Mouse (Mus musculus) midbrain, embryonic 13.5 days (tissue): ENCODE results near the gene Ect2l. TPM values are rescaled to one million over a fixed set of nuclear protein-coding genes. Genes with fewer than 3 reads are reported as not detected.

Source experiments
- ATAC-seq: fragments of 200-750 bp; cut with Nextera tagmentation; 2 replicates; pipeline ENCODE4 v1.8.0; 2017; ENCODE audit warnings: mild to moderate bottlenecking, moderate TSS enrichment, moderate library complexity
- H3K27ac ChIP-seq: fragments of 300-500 bp; sonication (generic); 2 replicates; pipeline ENCODE4 v1.5.1; 2015; ENCODE audit warnings: inconsistent platforms, mild to moderate bottlenecking, moderate library complexity
- H3K27me3 ChIP-seq: fragments of 300-500 bp; sonication (generic); 2 replicates; pipeline ENCODE4 v1.6.1; 2015; ENCODE audit warnings: mild to moderate bottlenecking, inconsistent platforms
- H3K36me3 ChIP-seq: fragments of 300-500 bp; sonication (generic); 2 replicates; pipeline ENCODE4 v1.6.1; 2015; ENCODE audit warnings: mild to moderate bottlenecking, inconsistent platforms
- H3K4me1 ChIP-seq: fragments of 300-500 bp; sonication (generic); replicated peaks from 2 replicates; pipeline ENCODE4 v1.6.1; 2015; ENCODE audit warnings: inconsistent platforms
- H3K4me2 ChIP-seq: fragments of 300-500 bp; sonication (generic); replicated peaks from 2 replicates; pipeline ENCODE4 v1.6.1; 2015; ENCODE audit warnings: moderate library complexity, mild to moderate bottlenecking, inconsistent platforms
- H3K4me3 ChIP-seq: fragments of 300-500 bp; sonication (generic); replicated peaks from 2 replicates; pipeline ENCODE4 v1.5.1; 2015; ENCODE audit warnings: mild to moderate bottlenecking, inconsistent platforms
- H3K9ac ChIP-seq: fragments of 300-500 bp; sonication (generic); replicated peaks from 2 replicates; pipeline ENCODE4 v1.6.1; 2015; ENCODE audit warnings: mild to moderate bottlenecking, inconsistent platforms
- H3K9me3 ChIP-seq: fragments of 300-500 bp; sonication (generic); 2 replicates; pipeline ENCODE4 v1.6.1; 2016; ENCODE audit warnings: mild to moderate bottlenecking, inconsistent platforms
- whole genome bisulfite sequencing: fragments of 180-500 bp; shearing (Covaris S2); methylation state at CpG from one replicate; pipeline ENCODE4 v1.1.7; 2015; 5-methylcytosine and 5-hydroxymethylcytosine counted together
- polyA plus RNA-seq: library from polyadenylated mRNA; unstranded; fragments of >200 nt; fragmentation: Nextera tagmentation; extraction: Ambion mirVana; gene quantifications from 2 replicates; pipeline ENCODE4 v1.2.1, GENCODE M21; 2015

Ect2l gene
- polyA plus RNA-seq, 1 experiment from 2014 or later: 0.35 TPM

- no peak overlapping the region for H3K27ac ChIP-seq
- no peaks in the 10 kb centered on the region for H3K27me3 ChIP-seq
- WGBS: 92% methylated on average over 5 of the region's 5 CpGs
- no peak overlapping the region for H3K9ac ChIP-seq
- no peaks in the 10 kb centered on the region for H3K9me3 ChIP-seq
- H3K36me3 ChIP-seq: peaks cover 15% of the 10 kb centered on the region
- no peak overlapping the region for H3K4me2 ChIP-seq
- H3K4me3 ChIP-seq: no peak overlapping the region
- no peaks in the 10 kb centered on the region for H3K4me1 ChIP-seq
- ATAC-seq: no peak
Observed at GRCm38 (mm10) chr10:18130276-18130675, 80.4 kb downstream of the Ect2l start.

- Histone ChIP-seq H3K27ac (no peak overlapping the region), H3K27me3 (no peaks in the 10 kb centered on the region), H3K4me3 (no peak overlapping the region), H3K9ac (no peak overlapping the region), H3K9me3 (no peaks in the 10 kb centered on the region), H3K4me2 (no peak overlapping the region), H3K4me1 (no peaks in the 10 kb centered on the region), H3K36me3 (peaks cover 71% of the 10 kb centered on the region)
- 89% methylated on average over 8 of the region's 8 CpGs for WGBS
- no peak for ATAC-seq
Observed at GRCm38 (mm10) chr10:18118336-18118735, 92.4 kb downstream of the Ect2l start.

DNA sequence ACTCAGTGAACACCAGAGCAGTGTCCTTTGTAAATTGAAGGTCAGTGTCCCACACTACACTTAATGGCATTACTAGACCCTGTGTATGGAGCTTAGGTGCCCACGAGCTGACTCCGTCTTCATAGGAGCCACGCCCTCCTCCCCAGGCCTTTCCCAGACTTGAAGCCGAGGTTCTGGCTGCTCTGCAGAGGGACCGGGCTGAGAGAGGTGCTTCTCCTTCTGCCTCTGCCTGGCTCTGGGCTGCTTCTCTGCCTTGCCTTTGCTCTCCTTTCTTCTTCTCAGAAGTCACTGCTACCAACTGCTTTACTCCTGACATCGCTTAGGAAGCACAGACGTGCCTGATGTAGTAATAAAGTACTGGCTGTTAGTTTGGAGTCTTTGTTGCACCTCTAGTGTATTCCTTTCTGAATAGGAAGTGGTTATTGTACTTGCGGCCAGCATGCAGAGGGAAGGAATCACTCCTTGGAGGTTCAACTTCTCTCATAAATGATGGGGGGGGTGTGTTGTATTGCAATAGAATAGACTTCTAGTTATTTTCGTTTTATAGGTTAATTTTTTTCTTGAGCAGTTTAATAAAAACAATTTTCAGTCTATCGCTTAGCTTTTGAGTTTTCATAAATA, 97.1 kb downstream of the Ect2l start:
- H3K36me3 ChIP-seq: peaks cover 33% of the 10 kb centered on the region
- H3K9me3 ChIP-seq: no peaks in the 10 kb centered on the region
- H3K4me3 ChIP-seq: no peak overlapping the region
- no peak overlapping the region for H3K9ac ChIP-seq
- 83% methylated on average over 10 of the region's 10 CpGs for WGBS
- no peak overlapping the region for H3K4me2 ChIP-seq
- no peak for ATAC-seq
- no peaks in the 10 kb centered on the region for H3K4me1 ChIP-seq
- no peaks in the 10 kb centered on the region for H3K27me3 ChIP-seq
- no peak overlapping the region for H3K27ac ChIP-seq

DNA sequence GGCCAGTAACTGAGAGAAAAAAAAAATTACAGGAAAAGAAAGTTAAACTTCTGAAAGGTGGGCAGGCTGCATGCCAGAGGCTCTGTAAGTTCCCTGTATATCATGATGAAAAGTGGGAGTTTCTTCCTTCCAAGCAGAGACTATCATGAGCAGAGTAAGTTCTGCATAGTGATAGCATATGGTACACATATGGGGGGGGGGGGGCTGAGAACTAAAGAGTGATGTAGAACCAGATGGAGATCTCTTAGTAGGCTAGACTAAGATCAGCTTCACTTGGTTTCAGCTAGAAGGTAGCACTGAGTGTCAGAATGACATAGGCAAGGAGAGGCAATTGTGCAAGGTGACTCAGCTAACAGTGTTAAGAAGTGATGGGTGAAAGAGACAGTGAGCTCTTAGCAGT, 99.8 kb downstream of the Ect2l start:
- Histone ChIP-seq H3K9me3 (no peaks in the 10 kb centered on the region), H3K9ac (no peak overlapping the region), H3K4me2 (no peak overlapping the region), H3K36me3 (peaks cover 25% of the 10 kb centered on the region), H3K4me1 (no peaks in the 10 kb centered on the region), H3K27me3 (no peaks in the 10 kb centered on the region), H3K4me3 (no peak overlapping the region), H3K27ac (no peak overlapping the region)
- no peak for ATAC-seq

DNA sequence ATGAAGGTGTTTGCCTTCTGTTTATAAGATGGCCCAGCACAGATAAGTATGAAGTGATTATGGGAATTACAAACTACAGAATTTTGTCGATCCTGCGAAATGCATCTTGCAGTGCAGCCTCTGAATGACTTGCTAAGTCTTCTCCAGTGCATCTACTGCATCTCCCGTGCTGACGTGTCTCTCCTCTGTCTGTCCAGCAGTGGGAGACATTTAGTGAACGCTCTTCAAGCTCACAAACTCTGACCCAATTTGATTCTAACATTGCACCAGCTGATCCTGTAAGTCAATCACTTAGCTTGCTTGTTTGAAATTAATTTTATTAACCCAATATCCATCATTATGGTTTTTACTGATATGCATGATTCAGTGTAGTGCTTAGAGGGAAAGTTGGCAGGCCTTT, 103.2 kb downstream of the Ect2l start:
- Histone ChIP-seq H3K36me3 (peaks cover 27% of the 10 kb centered on the region), H3K4me2 (no peak overlapping the region), H3K9me3 (no peaks in the 10 kb centered on the region), H3K27me3 (no peaks in the 10 kb centered on the region), H3K4me1 (no peaks in the 10 kb centered on the region), H3K9ac (no peak overlapping the region), H3K4me3 (no peak overlapping the region), H3K27ac (no peak overlapping the region)
- 81% methylated on average over 5 of the region's 5 CpGs for WGBS
- no peak for ATAC-seq

DNA sequence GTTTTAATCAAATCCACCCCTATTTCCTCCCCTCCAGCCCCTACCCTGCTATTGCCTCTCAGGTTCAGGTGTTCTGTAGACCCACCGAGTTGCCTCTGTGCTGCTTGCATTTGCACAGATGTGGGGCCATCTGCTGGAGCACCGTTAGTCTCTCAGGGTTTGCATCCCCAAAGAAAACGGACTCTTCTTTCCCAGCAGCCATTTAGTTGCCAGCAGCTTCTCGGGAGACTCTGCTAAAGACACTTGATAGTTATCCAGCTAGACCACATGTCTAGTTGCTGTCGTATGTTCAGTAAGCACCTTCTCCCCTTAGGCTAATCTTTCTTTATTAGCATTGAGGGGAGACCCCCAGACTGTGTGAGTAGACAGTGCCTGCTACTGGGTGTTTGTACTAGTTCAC, 108.5 kb downstream of the Ect2l start:
- Histone ChIP-seq H3K27me3 (no peaks in the 10 kb centered on the region), H3K4me2 (no peak overlapping the region), H3K4me1 (no peaks in the 10 kb centered on the region), H3K4me3 (no peak overlapping the region), H3K9me3 (no peaks in the 10 kb centered on the region), H3K36me3 (peaks cover 37% of the 10 kb centered on the region), H3K27ac (no peak overlapping the region), H3K9ac (no peak overlapping the region)
- 67% methylated on average over 5 of the region's 5 CpGs for WGBS
- ATAC-seq: no peak

DNA sequence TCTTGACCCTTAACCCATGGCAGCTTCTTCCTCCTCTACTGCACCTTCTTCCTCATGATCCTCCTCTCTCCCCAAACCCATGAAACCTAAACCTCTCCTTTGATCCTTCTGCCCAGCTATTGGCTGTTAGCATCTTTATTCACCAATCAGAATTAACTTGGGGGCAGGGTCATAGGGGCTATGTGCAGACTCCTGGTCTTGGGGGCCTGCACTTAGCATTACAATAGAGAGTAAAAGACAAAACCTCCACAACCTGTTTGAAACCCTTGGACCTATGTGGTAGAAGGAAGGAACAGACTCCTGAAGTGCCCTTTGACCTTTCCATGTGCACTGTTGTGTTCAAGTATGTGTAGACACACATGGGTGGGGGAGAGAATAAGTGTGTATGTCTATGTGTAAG, 120.0 kb downstream of the Ect2l start:
- H3K36me3 ChIP-seq: peaks cover 42% of the 10 kb centered on the region
- H3K4me1 ChIP-seq: no peaks in the 10 kb centered on the region
- no peak overlapping the region for H3K4me3 ChIP-seq
- no peak for ATAC-seq
- no peak overlapping the region for H3K9ac ChIP-seq
- H3K27ac ChIP-seq: no peak overlapping the region
- no peaks in the 10 kb centered on the region for H3K27me3 ChIP-seq
- peaks cover 9% of the 10 kb centered on the region; the same call in 1 of the 2 replicates for H3K9me3 ChIP-seq
- no peak overlapping the region for H3K4me2 ChIP-seq

DNA sequence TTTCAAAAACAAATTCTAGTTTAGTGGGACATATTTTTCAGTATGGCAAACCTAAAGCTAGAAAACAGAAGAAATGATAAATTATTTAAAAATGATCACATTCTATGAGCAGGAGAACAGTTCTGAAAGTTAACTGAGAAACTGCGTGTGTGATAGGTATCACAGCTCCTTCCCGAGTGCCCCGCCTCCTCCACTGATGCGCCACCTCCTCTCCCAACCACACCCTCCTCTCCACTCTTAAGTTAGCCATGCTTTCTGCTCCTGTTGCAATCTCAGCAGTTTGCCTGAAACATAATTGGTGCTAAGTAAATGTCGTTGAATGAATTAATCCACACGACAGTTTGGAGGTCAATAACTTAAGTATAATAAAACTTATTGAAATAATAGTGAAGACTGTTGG, 127.9 kb downstream of the Ect2l start:
- H3K4me1 ChIP-seq: peaks cover 8% of the 10 kb centered on the region
- H3K4me3 ChIP-seq: no peak overlapping the region
- peaks cover 11% of the 10 kb centered on the region; the same call in 1 of the 2 replicates for H3K36me3 ChIP-seq
- no peaks in the 10 kb centered on the region for H3K27me3 ChIP-seq
- H3K9me3 ChIP-seq: peaks cover 9% of the 10 kb centered on the region; the same call in 1 of the 2 replicates
- H3K27ac ChIP-seq: no peak overlapping the region
- 95% methylated on average over 6 of the region's 6 CpGs for WGBS
- H3K4me2 ChIP-seq: no peak overlapping the region
- no peak for ATAC-seq
- no peak overlapping the region for H3K9ac ChIP-seq

DNA sequence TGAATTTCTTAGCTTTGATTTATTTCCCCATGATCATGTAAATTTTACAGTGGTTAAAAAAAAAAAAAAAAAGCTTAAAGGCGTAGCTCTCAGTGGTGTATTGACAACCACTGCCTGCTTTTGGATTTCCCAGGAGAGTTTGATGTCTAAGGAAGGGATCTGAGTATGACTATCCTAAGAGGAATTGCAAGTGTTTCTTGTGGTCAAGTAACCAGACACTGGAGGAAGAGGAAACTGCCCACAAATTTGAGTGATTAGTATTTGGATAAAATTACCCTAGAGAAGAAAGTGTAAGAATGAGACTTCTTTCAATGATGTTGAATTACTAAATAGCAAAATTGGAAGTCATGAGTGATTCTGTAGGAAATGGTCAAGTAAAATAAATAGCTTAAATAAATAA, 129.2 kb downstream of the Ect2l start:
- no peak for ATAC-seq
- H3K36me3 ChIP-seq: peaks cover 13% of the 10 kb centered on the region
- peaks cover 4% of the 10 kb centered on the region; the same call in 1 of the 2 replicates for H3K9me3 ChIP-seq
- no peak overlapping the region for H3K4me3 ChIP-seq
- WGBS: 96% methylated on average over 1 of the region's 1 CpGs
- H3K27ac ChIP-seq: no peak overlapping the region
- H3K4me2 ChIP-seq: no peak overlapping the region
- H3K27me3 ChIP-seq: no peaks in the 10 kb centered on the region
- peaks cover 8% of the 10 kb centered on the region for H3K4me1 ChIP-seq
- H3K9ac ChIP-seq: no peak overlapping the region

Other genes with a start within 250 kb of the Ect2l start
- gene Abracl, start 187.6 kb downstream of the Ect2l start, polyA plus RNA-seq: 104 and 122 TPM in 2 replicates
- gene Reps1, start 155.0 kb downstream of the Ect2l start, polyA plus RNA-seq: 15.6 and 17.8 TPM in 2 replicates
- gene Ccdc28a, start 24.1 kb upstream of the Ect2l start, polyA plus RNA-seq: 8.7 and 8.9 TPM in 2 replicates
- 14.3 TPM in 2 replicates for gene Nhsl1, start 108.1 kb upstream of the Ect2l start, polyA plus RNA-seq